Mouse (Mus musculus) stomach, postnatal 0 days (tissue): ENCODE results near the gene Zmynd8.

Source experiments
- CTCF ChIP-seq: IDR thresholded peaks from 2 replicates; pipeline ENCODE4 v1.5.1; 2016; ENCODE audit warnings: antibody characterized with exemption, low read depth, mild to moderate bottlenecking, moderate library complexity
- EP300 ChIP-seq: optimal IDR thresholded peaks from 2 replicates; pipeline ENCODE3; 2016; ENCODE audit warnings: antibody characterized with exemption

GRCm38 (mm10) chr2:165922994-165923393 is 24.2 kb upstream of the Zmynd8 start:
- no peak for TF ChIP-seq EP300
- TF ChIP-seq CTCF, result no peak
